Mouse (Mus musculus) olfactory bulb, adult 2 months (tissue): ENCODE results near the gene Cela3a. TPM values are rescaled to one million over a fixed set of nuclear protein-coding genes. Genes with fewer than 3 reads are reported as not detected.

ENCODE experiments used
- H3K27ac ChIP-seq: fragments of 200-500 bp; 2 replicates; pipeline ENCODE4 v1.5.1; 2012; ENCODE audit warnings: low read depth, low read length; ENCODE audit not compliant: insufficient read depth
- H3K4me1 ChIP-seq: fragments of 200-500 bp; 2 replicates; pipeline ENCODE4 v1.6.1; 2012; ENCODE audit warnings: low read length; ENCODE audit not compliant: control insufficient read depth, insufficient read depth
- H3K4me3 ChIP-seq: fragments of 200-500 bp; 2 replicates; pipeline ENCODE4 v1.5.1; 2012; ENCODE audit warnings: mild to moderate bottlenecking, low read depth, low read length, moderate library complexity; ENCODE audit not compliant: insufficient read depth
- CTCF ChIP-seq: fragments of 200-500 bp; IDR thresholded peaks from 2 replicates; pipeline ENCODE4 v1.5.1; 2012; ENCODE audit warnings: low read depth, mild to moderate bottlenecking, low read length, moderate library complexity; ENCODE audit not compliant: insufficient read depth
- POLR2A ChIP-seq: fragments of 200-500 bp; IDR thresholded peaks from 2 replicates; pipeline ENCODE4 v1.6.1; 2012; ENCODE audit warnings: mild to moderate bottlenecking, low read depth, low read length, moderate library complexity; ENCODE audit not compliant: insufficient read depth
- WGBS: fragments of 180-500 bp; shearing (Covaris S2); methylation state at CpG from one replicate; pipeline ENCODE4 v1.1.7; 2018; 5-methylcytosine and 5-hydroxymethylcytosine counted together
- polyA plus RNA-seq: library from polyadenylated mRNA; stranded (reverse); fragments of >200 nt; gene quantifications from 2 replicates; pipeline ENCODE4 v1.2.4, GENCODE M21; 2012; ENCODE audit warnings: low replicate concordance; ENCODE audit not compliant: missing spikeins, insufficient read depth, insufficient read length

Gene Cela3a
- polyA plus RNA-seq, 1 experiment = not detected

GRCm38 (mm10) chr4:137365356-137366062 is 44.1 kb downstream of the Cela3a start:
- 87% methylated on average over 19 of the region's 19 CpGs for WGBS
- no peak overlapping the region for H3K4me3 ChIP-seq
- H3K4me1 ChIP-seq = peaks cover 13% of the 10 kb centered on the region
- TF ChIP-seq CTCF (no peak), POLR2A (no peak)
- no peak overlapping the region for H3K27ac ChIP-seq

- TF ChIP-seq POLR2A = no peak
- no peak for TF ChIP-seq CTCF
- H3K4me1 ChIP-seq = peaks cover 9% of the 10 kb centered on the region
- H3K27ac ChIP-seq = no peak overlapping the region
- WGBS = 94% methylated on average over 6 of the region's 6 CpGs
- no peak overlapping the region for H3K4me3 ChIP-seq
Observed at GRCm38 (mm10) chr4:137364826-137365225, 44.8 kb downstream of the Cela3a start.

- no peak for TF ChIP-seq CTCF
- TF ChIP-seq POLR2A = no peak
- WGBS = 79% methylated on average over 3 of the region's 3 CpGs
- no peaks in the 10 kb centered on the region; the same call in 1 of the 2 replicates for H3K4me1 ChIP-seq
- no peak overlapping the region for H3K4me3 ChIP-seq
- no peak overlapping the region for H3K27ac ChIP-seq
Observed at GRCm38 (mm10) chr4:137360996-137361395, 48.6 kb downstream of the Cela3a start.

- 48% methylated on average over 14 of the region's 14 CpGs for WGBS
- TF ChIP-seq CTCF (no peak), POLR2A (no peak)
- no peak overlapping the region for H3K4me3 ChIP-seq
- H3K4me1 ChIP-seq = no peaks in the 10 kb centered on the region
- H3K27ac ChIP-seq = no peak overlapping the region
Observed at GRCm38 (mm10) chr4:137358291-137359002, 51.1 kb downstream of the Cela3a start.

- no peaks in the 10 kb centered on the region for H3K4me1 ChIP-seq
- peak within 1 kb of the TSS; percentile 59; the same call in 1 of the 2 replicates for H3K27ac ChIP-seq
- under 1% methylated on average over 44 of the region's 44 CpGs for WGBS
- TF ChIP-seq CTCF (no peak), POLR2A (peak; percentile 97)
- peak within 1 kb of the TSS; percentile 87 for H3K4me3 ChIP-seq
Observed at GRCm38 (mm10) chr4:137357517-137358254, 51.9 kb downstream of the Cela3a start, which contains the start of gene Cdc42. Gene Cdc42 (minus strand): TSS chr4:137357720.

GRCm38 (mm10) chr4:137356674-137357510 is 52.7 kb downstream of the Cela3a start:
- Histone ChIP-seq H3K4me3 (peak overlapping the region; percentile 87), H3K27ac (peak overlapping the region; percentile 59; the same call in 1 of the 2 replicates), H3K4me1 (no peaks in the 10 kb centered on the region)
- under 1% methylated on average over 82 of the region's 90 CpGs for WGBS
- no peak for TF ChIP-seq POLR2A
- no peak for TF ChIP-seq CTCF

Other genes starting within 250 kb of the Cela3a start
- not detected in 2 replicates for gene Wnt4, start 132.3 kb downstream of the Cela3a start, polyA plus RNA-seq
- 274 TPM in 1 of 2 replicates, not detected in the other for gene Cdc42, start 52.1 kb downstream of the Cela3a start, polyA plus RNA-seq
- gene Cela3b, start 20.7 kb upstream of the Cela3a start, polyA plus RNA-seq = not detected in 2 replicates
- gene 1700013G24Rik, start 43.5 kb upstream of the Cela3a start, polyA plus RNA-seq = not detected in 2 replicates
- gene Hspg2, start 59.0 kb upstream of the Cela3a start, polyA plus RNA-seq = not detected in 2 replicates
- gene Ldlrad2, start 164.8 kb upstream of the Cela3a start, polyA plus RNA-seq = not detected in 2 replicates
- 198 TPM in 1 of 2 replicates, not detected in the other for gene Usp48, start 184.0 kb upstream of the Cela3a start, polyA plus RNA-seq